Mouse (Mus musculus): ENCODE results near the gene Rgs6. TPM values are rescaled to one million over a fixed set of nuclear protein-coding genes. Genes with fewer than 3 reads are reported as not detected.
A peak's percentile ranks its signal among the peaks of the same experiment; 100 is the strongest.

Rgs6 gene
- polyA plus RNA-seq, 1 experiment from 2014 or later = 4.5 TPM

- H3K27me3 ChIP-seq = no peaks in the 10 kb centered on the region
- 89% methylated on average over 8 of the region's 8 CpGs for WGBS
- no peak overlapping the region for H3K4me2 ChIP-seq
- no peak for ATAC-seq
- no peak overlapping the region for H3K4me3 ChIP-seq
- no peak overlapping the region for H3K9ac ChIP-seq
- no peaks in the 10 kb centered on the region for H3K36me3 ChIP-seq (ENCODE audit: poor library complexity, severe bottlenecking)
- H3K4me1 ChIP-seq = 0 out of 2 replicates have a peak, but pooled peaks cover 2% of the 10 kb centered on the region
- no peak overlapping the region for H3K27ac ChIP-seq
- no peaks in the 10 kb centered on the region for H3K9me3 ChIP-seq (replicated peaks)
Observed at GRCm38 (mm10) chr12:82830333-82830732, 242.2 kb downstream of the Rgs6 start.

- Histone ChIP-seq H3K27me3 (no peaks in the 10 kb centered on the region), H3K4me2 (no peak overlapping the region), H3K4me3 (no peak overlapping the region), H3K27ac (no peak overlapping the region), H3K4me1 (no peaks in the 10 kb centered on the region), H3K9ac (no peak overlapping the region), H3K36me3 (ENCODE audit: poor library complexity, severe bottlenecking) (no peaks in the 10 kb centered on the region), H3K9me3 (replicated peaks) (peaks cover 7% of the 10 kb centered on the region; the same call in 1 of the 2 replicates)
- WGBS = 97% methylated on average over 1 of the region's 1 CpGs
- ATAC-seq = no peak
Observed at GRCm38 (mm10) chr12:82838544-82838943, 250.5 kb downstream of the Rgs6 start.

- H3K9me3 ChIP-seq (replicated peaks) = peaks cover 5% of the 10 kb centered on the region; the same call in 1 of the 2 replicates
- no peak for ATAC-seq
- H3K27ac ChIP-seq = no peak overlapping the region
- H3K4me2 ChIP-seq = no peak overlapping the region
- no peak overlapping the region for H3K9ac ChIP-seq
- H3K4me1 ChIP-seq = no peaks in the 10 kb centered on the region
- 61% methylated on average over 6 of the region's 6 CpGs for whole genome bisulfite sequencing
- H3K36me3 ChIP-seq (ENCODE audit: poor library complexity, severe bottlenecking) = no peaks in the 10 kb centered on the region
- H3K27me3 ChIP-seq = no peaks in the 10 kb centered on the region
- H3K4me3 ChIP-seq = no peak overlapping the region
Observed at GRCm38 (mm10) chr12:82841566-82841965, 253.5 kb downstream of the Rgs6 start.

GRCm38 (mm10) chr12:82848304-82848872 is 260.3 kb downstream of the Rgs6 start:
- WGBS = 92% methylated on average over 3 of the region's 3 CpGs
- H3K4me1 ChIP-seq = no peaks in the 10 kb centered on the region
- no peak overlapping the region for H3K27ac ChIP-seq
- no peak for ATAC-seq
- H3K9me3 ChIP-seq (replicated peaks) = no peaks in the 10 kb centered on the region
- H3K9ac ChIP-seq = no peak overlapping the region
- H3K36me3 ChIP-seq (ENCODE audit: poor library complexity, severe bottlenecking) = no peaks in the 10 kb centered on the region
- H3K27me3 ChIP-seq = no peaks in the 10 kb centered on the region
- H3K4me3 ChIP-seq = no peak overlapping the region
- no peak overlapping the region for H3K4me2 ChIP-seq

- H3K36me3 ChIP-seq (ENCODE audit: poor library complexity, severe bottlenecking) = no peaks in the 10 kb centered on the region
- peak; percentile 57 for ATAC-seq
- no peaks in the 10 kb centered on the region for H3K27me3 ChIP-seq
- no peak overlapping the region for H3K4me3 ChIP-seq
- H3K9ac ChIP-seq = no peak overlapping the region
- H3K4me1 ChIP-seq = peaks cover 11% of the 10 kb centered on the region
- H3K9me3 ChIP-seq (replicated peaks) = no peaks in the 10 kb centered on the region
- H3K27ac ChIP-seq = no peak overlapping the region
- 63% methylated on average over 5 of the region's 5 CpGs for WGBS
- H3K4me2 ChIP-seq = no peak overlapping the region
Observed at GRCm38 (mm10) chr12:82854902-82855301, 266.8 kb downstream of the Rgs6 start.

- Histone ChIP-seq H3K27me3 (no peaks in the 10 kb centered on the region), H3K27ac (no peak overlapping the region), H3K4me3 (no peak overlapping the region), H3K36me3 (ENCODE audit: poor library complexity, severe bottlenecking) (no peaks in the 10 kb centered on the region), H3K9me3 (replicated peaks) (no peaks in the 10 kb centered on the region), H3K4me2 (no peak overlapping the region), H3K4me1 (peaks cover 11% of the 10 kb centered on the region), H3K9ac (no peak overlapping the region)
- 47% methylated on average over 4 of the region's 4 CpGs for WGBS
- ATAC-seq = no peak
Observed at GRCm38 (mm10) chr12:82855333-82856107, 267.4 kb downstream of the Rgs6 start.

- ATAC-seq = no peak
- H3K4me1 ChIP-seq = no peaks in the 10 kb centered on the region
- no peak overlapping the region for H3K4me2 ChIP-seq
- H3K9ac ChIP-seq = no peak overlapping the region
- H3K27ac ChIP-seq = no peak overlapping the region
- 58% methylated on average over 2 of the region's 2 CpGs for WGBS
- H3K4me3 ChIP-seq = no peak overlapping the region
- H3K27me3 ChIP-seq = no peaks in the 10 kb centered on the region
- no peaks in the 10 kb centered on the region for H3K36me3 ChIP-seq (ENCODE audit: poor library complexity, severe bottlenecking)
- H3K9me3 ChIP-seq (replicated peaks) = no peaks in the 10 kb centered on the region
Observed at GRCm38 (mm10) chr12:82865686-82866085, 277.6 kb downstream of the Rgs6 start.

- Histone ChIP-seq H3K4me2 (no peak overlapping the region), H3K36me3 (ENCODE audit: poor library complexity, severe bottlenecking) (no peaks in the 10 kb centered on the region), H3K4me3 (no peak overlapping the region), H3K4me1 (no peaks in the 10 kb centered on the region), H3K9me3 (replicated peaks) (no peaks in the 10 kb centered on the region), H3K27me3 (no peaks in the 10 kb centered on the region), H3K9ac (no peak overlapping the region), H3K27ac (no peak overlapping the region)
- 94% methylated on average over 5 of the region's 5 CpGs for WGBS
- no peak for ATAC-seq
Observed at GRCm38 (mm10) chr12:82880711-82881110, 292.6 kb downstream of the Rgs6 start.

GRCm38 (mm10) chr12:82883079-82883478 is 295.0 kb downstream of the Rgs6 start:
- H3K9me3 ChIP-seq (replicated peaks) = no peaks in the 10 kb centered on the region
- no peak overlapping the region for H3K9ac ChIP-seq
- ATAC-seq = no peak
- WGBS = 91% methylated on average over 1 of the region's 1 CpGs
- no peak overlapping the region for H3K4me3 ChIP-seq
- H3K4me2 ChIP-seq = no peak overlapping the region
- no peaks in the 10 kb centered on the region for H3K36me3 ChIP-seq (ENCODE audit: poor library complexity, severe bottlenecking)
- H3K4me1 ChIP-seq = no peaks in the 10 kb centered on the region
- no peak overlapping the region for H3K27ac ChIP-seq
- no peaks in the 10 kb centered on the region for H3K27me3 ChIP-seq

- Histone ChIP-seq H3K27ac (no peak overlapping the region), H3K4me3 (no peak overlapping the region), H3K27me3 (peaks cover 16% of the 10 kb centered on the region; the same call in 1 of the 2 replicates), H3K9ac (no peak overlapping the region), H3K36me3 (ENCODE audit: poor library complexity, severe bottlenecking) (no peaks in the 10 kb centered on the region), H3K9me3 (replicated peaks) (no peaks in the 10 kb centered on the region), H3K4me2 (no peak overlapping the region), H3K4me1 (peaks cover 9% of the 10 kb centered on the region)
- 44% methylated on average over 6 of the region's 6 CpGs for WGBS
- peak; percentile 58; the same call in 1 of the 2 replicates for ATAC-seq
Observed at GRCm38 (mm10) chr12:82894971-82895838, 307.1 kb downstream of the Rgs6 start.

GRCm38 (mm10) chr12:82905773-82906172 is 317.7 kb downstream of the Rgs6 start:
- Histone ChIP-seq H3K4me3 (no peak overlapping the region), H3K9ac (no peak overlapping the region), H3K36me3 (ENCODE audit: poor library complexity, severe bottlenecking) (no peaks in the 10 kb centered on the region), H3K4me2 (no peak overlapping the region), H3K27me3 (no peaks in the 10 kb centered on the region), H3K4me1 (no peaks in the 10 kb centered on the region), H3K27ac (no peak overlapping the region), H3K9me3 (replicated peaks) (no peaks in the 10 kb centered on the region)
- 61% methylated on average over 1 of the region's 1 CpGs for WGBS
- no peak for ATAC-seq

GRCm38 (mm10) chr12:82910846-82911245 is 322.8 kb downstream of the Rgs6 start:
- ATAC-seq = no peak
- H3K4me1 ChIP-seq = no peaks in the 10 kb centered on the region
- no peak overlapping the region for H3K9ac ChIP-seq
- no peaks in the 10 kb centered on the region for H3K36me3 ChIP-seq (ENCODE audit: poor library complexity, severe bottlenecking)
- H3K27me3 ChIP-seq = no peaks in the 10 kb centered on the region
- H3K9me3 ChIP-seq (replicated peaks) = no peaks in the 10 kb centered on the region
- WGBS = 96% methylated on average over 2 of the region's 2 CpGs
- H3K27ac ChIP-seq = no peak overlapping the region
- H3K4me3 ChIP-seq = no peak overlapping the region
- H3K4me2 ChIP-seq = no peak overlapping the region

Measured in forebrain, embryonic 13.5 days (tissue).